Mouse (Mus musculus) neural tube, embryonic 13.5 days (tissue): ENCODE measurements around the gene Jsrp1. TPM values are rescaled to one million over a fixed set of nuclear protein-coding genes. Genes with fewer than 3 reads are reported as not detected.

Source experiments
- ATAC-seq: fragments of 200-750 bp; cut with Nextera tagmentation; 2 replicates; pipeline ENCODE4 v1.8.0; 2017; ENCODE audit warnings: low read depth, mild to moderate bottlenecking, moderate TSS enrichment, moderate library complexity
- H3K27ac ChIP-seq: fragments of 300-500 bp; sonication (generic); replicated peaks from 2 replicates; pipeline ENCODE4 v1.5.1; 2015; ENCODE audit warnings: moderate library complexity, mild to moderate bottlenecking, inconsistent platforms
- H3K27me3 ChIP-seq: fragments of 300-500 bp; sonication (generic); 2 replicates; pipeline ENCODE4 v1.6.1; 2015; ENCODE audit warnings: mild to moderate bottlenecking, inconsistent platforms
- H3K36me3 ChIP-seq: fragments of 300-500 bp; sonication (generic); 2 replicates; pipeline ENCODE4 v1.6.1; 2015; ENCODE audit warnings: mild to moderate bottlenecking, inconsistent platforms
- H3K4me1 ChIP-seq: fragments of 300-500 bp; sonication (generic); replicated peaks from 2 replicates; pipeline ENCODE4 v1.6.1; 2015; ENCODE audit warnings: inconsistent platforms
- H3K4me2 ChIP-seq: fragments of 300-500 bp; sonication (generic); 2 replicates; pipeline ENCODE4 v1.6.1; 2015; ENCODE audit warnings: inconsistent platforms, mild to moderate bottlenecking, moderate library complexity
- H3K4me3 ChIP-seq: fragments of 300-500 bp; sonication (generic); 2 replicates; pipeline ENCODE4 v1.5.1; 2015; ENCODE audit warnings: mild to moderate bottlenecking, inconsistent platforms
- H3K9ac ChIP-seq: fragments of 300-500 bp; sonication (generic); 2 replicates; pipeline ENCODE4 v1.6.1; 2015; ENCODE audit warnings: moderate library complexity, mild to moderate bottlenecking, inconsistent platforms
- H3K9me3 ChIP-seq: fragments of 300-500 bp; sonication (generic); 2 replicates; pipeline ENCODE4 v1.6.1; 2016; ENCODE audit warnings: inconsistent platforms
- WGBS: fragments of 180-500 bp; shearing (Covaris S2); methylation state at CpG from one replicate; pipeline ENCODE4 v1.1.7; 2015; 5-methylcytosine and 5-hydroxymethylcytosine counted together
- polyA plus RNA-seq: library from polyadenylated mRNA; unstranded; fragments of >200 nt; fragmentation: Nextera tagmentation; extraction: Ambion mirVana; gene quantifications from 2 replicates; pipeline ENCODE4 v1.2.1, GENCODE M21; 2015

The Jsrp1 gene
- polyA plus RNA-seq, 1 experiment from 2014 or later: 1.1 TPM

DNA sequence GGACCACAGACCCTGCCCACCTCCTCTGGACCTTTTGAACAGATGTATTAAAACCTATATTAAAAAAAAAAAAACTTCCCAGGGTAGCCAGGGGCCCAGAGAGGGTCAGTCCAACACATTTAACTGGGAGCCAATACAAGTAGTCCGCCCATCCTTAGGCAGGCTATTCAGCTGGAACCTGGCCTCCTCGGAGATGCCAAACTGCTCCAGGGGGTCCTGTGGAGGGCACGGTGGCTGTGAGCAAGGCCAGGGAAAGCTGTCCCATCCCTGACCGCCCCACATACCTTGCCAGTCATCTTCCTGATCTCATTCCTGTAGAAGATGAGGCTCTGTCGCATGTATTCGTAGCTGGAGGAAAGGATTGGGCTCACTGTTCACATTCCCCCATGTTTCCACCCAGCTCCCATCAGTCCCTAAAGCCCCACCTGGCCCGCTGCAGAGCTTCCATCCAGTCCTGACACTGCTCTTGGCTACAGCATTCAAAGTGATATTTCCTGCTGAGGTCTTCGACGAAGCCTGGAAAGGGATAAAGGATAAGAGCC, 16.9 kb downstream of the Jsrp1 start:
- peak overlapping the region; percentile 79 for H3K4me3 ChIP-seq
- ATAC-seq: no peak
- no peaks in the 10 kb centered on the region for H3K9me3 ChIP-seq
- peak overlapping the region; percentile 97 for H3K4me2 ChIP-seq
- no peak overlapping the region for H3K27ac ChIP-seq
- WGBS: 83% methylated on average over 9 of the region's 9 CpGs
- H3K9ac ChIP-seq: peak overlapping the region; percentile 89
- H3K27me3 ChIP-seq: no peaks in the 10 kb centered on the region
- peaks cover 43% of the 10 kb centered on the region for H3K4me1 ChIP-seq
- H3K36me3 ChIP-seq: peaks cover 64% of the 10 kb centered on the region

DNA sequence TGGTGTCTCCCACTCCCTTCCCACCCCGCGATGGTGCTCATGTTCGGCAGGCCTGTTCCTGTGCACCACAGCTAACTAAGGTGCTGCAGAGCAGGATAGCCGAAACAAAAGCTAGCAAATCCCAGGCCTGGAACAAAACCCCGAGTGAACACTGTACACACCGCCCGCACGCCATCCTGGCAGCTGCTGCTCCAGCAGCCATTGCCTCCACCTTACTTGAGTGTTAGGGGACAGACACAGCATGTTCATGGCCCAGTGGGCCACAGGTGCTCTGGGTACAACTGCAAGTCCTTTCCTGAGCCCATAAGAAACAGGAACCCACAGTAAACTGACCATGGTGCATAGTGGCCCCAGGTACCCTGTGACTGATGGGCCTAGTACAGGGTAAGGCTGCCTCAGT, 18.5 kb downstream of the Jsrp1 start:
- Histone ChIP-seq H3K4me1 (peaks cover 29% of the 10 kb centered on the region), H3K36me3 (peaks cover 70% of the 10 kb centered on the region), H3K9me3 (no peaks in the 10 kb centered on the region), H3K27me3 (no peaks in the 10 kb centered on the region), H3K9ac (no peak overlapping the region; the same call in 1 of the 2 replicates), H3K4me2 (no peak overlapping the region), H3K4me3 (no peak overlapping the region), H3K27ac (no peak overlapping the region)
- WGBS: 88% methylated on average over 8 of the region's 8 CpGs
- no peak for ATAC-seq

DNA sequence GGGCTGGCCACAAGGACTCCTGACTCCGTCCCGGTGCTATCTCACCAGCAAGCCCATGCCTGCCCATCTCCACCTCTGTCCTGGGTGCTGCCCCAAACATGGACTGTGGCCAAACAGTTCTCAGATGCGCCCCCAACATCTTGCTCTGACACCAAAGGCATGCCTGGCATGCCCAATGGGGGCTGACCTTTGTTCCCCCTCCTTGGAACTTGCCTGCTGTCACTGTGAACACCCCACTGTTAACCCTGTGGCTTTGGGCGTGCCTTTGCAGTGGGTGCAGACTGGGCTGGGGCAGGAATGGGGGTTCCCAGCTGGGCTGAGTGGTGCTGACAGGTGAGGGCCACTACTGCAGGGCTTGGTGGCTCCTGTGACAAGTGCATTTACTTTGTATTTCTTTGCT, 19.5 kb downstream of the Jsrp1 start:
- Histone ChIP-seq H3K9me3 (no peaks in the 10 kb centered on the region), H3K4me2 (no peak overlapping the region), H3K9ac (0 out of 2 replicates have a peak overlapping the region, but pooled peaks have one; percentile 22), H3K4me3 (no peak overlapping the region), H3K27ac (no peak overlapping the region), H3K36me3 (peaks cover 78% of the 10 kb centered on the region), H3K4me1 (peaks cover 22% of the 10 kb centered on the region), H3K27me3 (no peaks in the 10 kb centered on the region)
- WGBS: 91% methylated on average over 4 of the region's 4 CpGs
- no peak for ATAC-seq

DNA sequence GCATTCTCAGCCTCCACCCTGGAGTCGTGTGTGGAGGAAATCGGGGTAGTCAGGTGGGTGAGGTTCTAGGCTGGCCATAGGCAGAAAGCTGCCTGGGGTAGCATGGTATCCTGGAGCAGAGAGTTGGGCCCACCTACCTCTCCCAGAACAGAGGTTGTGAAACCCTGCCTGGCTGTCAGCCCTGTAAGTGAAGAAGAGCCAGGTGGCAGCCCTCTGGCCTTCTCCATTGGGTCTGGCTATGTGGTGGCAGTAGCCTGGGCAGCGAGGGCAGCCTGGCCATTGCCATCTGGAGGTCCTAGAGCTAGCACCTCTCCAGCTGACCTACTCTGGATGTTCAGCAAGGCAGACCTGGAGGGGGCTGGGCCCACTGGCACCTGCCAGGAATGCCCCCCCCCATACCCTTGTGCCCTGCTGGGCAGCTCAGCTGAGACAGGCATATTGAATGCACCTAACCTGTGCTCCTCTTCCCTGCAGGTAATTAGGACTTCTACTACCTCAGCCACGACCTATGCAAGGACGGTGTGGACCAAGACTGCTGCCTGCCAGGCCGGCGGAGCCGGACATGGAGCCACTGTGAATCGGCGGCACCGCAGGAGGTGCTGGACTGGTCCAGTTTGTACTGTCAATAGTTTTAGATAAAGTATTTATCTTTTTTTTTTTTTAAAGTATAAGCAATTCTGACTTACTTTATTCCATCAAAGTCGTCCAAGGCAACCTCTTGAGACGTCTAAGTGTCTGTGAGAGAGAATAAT, 20.1 kb downstream of the Jsrp1 start:
- peaks cover 84% of the 10 kb centered on the region for H3K36me3 ChIP-seq
- H3K9me3 ChIP-seq: no peaks in the 10 kb centered on the region
- H3K27me3 ChIP-seq: no peaks in the 10 kb centered on the region
- WGBS: 88% methylated on average over 13 of the region's 13 CpGs
- no peak overlapping the region for H3K4me2 ChIP-seq
- no peak overlapping the region for H3K4me3 ChIP-seq
- no peak overlapping the region for H3K27ac ChIP-seq
- H3K4me1 ChIP-seq: peaks cover 22% of the 10 kb centered on the region
- H3K9ac ChIP-seq: no peak overlapping the region
- no peak for ATAC-seq

DNA sequence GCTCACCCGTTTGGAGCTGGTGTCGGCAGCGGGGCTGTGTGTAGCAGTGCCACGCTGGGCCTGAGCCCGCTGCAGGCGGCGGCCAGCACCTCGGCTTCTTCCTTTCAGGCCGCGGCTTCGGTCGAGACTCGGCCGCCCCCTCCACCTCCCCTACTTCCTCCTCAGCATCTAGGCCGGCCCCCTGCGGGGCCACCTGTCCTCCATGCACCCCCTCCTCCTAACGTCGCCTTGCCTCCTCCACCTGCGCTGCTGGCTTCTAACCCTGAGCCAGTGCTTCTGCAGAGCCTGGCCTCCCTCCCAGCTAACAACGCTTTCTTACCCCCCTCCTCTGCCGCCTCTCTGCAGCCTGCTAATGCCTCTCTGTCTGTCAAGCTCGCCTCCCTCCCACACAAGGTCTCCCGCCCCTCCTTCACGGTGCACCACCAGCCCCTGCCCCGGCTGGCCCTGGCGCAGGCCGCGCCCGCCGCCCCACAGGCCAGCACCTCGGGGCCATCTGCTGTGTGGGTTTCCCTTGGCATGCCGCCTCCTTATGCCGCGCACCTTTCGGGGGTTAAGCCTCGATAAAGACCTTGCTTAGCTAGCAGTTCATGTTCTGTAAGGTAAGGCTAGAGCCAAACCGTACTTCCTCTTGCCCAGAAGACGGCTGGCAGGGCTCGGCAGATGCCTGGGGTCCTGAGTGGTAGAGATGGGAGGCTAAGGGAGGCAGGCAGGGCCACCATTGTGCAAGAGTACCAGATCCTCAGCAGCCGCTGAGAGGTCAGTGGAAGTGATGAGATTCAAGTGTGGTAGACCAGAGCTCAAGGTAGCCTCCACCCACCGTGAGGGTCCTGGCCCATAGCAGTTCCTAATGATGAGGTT, 20.9 kb downstream of the Jsrp1 start:
- Histone ChIP-seq H3K4me3 (no peak overlapping the region), H3K9me3 (no peaks in the 10 kb centered on the region), H3K4me2 (no peak overlapping the region), H3K4me1 (peaks cover 21% of the 10 kb centered on the region), H3K36me3 (peaks cover 92% of the 10 kb centered on the region), H3K9ac (no peak overlapping the region; the same call in 1 of the 2 replicates), H3K27ac (no peak overlapping the region), H3K27me3 (no peaks in the 10 kb centered on the region)
- no peak for ATAC-seq
- 75% methylated on average over 41 of the region's 41 CpGs for WGBS

DNA sequence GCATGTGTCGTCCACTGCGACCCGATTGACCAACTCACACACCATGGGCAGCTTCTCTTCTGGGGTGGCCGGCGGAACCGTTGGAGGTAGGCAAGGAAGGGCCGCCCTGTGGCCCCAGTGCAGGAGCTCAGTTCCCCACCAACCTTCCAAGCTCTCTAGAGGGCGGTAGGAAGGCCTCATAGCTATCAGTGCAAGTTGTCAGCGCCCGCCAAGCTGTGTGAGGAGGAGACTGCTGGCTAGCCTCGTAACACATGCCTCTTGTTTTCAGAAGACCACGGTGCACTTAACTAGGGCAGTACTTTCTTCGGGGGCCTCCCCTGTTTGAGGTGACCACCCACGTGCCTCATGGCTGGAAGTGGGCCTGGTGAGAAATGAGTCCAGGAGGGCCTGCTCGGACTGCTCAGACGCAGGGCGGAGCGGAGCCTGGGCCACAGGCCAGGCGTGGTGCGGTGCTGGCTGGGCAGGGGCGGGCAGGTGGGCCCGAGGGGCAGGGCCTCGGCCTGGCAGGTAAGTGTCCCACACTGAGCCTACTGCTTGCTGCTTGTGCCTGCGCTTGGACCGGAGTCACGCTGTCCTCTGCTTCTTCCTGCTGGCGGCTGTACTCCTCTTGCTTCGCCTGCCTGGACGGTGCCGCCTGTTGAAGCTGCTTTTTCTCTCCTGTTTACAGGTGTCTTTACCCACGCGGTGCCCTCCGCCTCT, 21.7 kb downstream of the Jsrp1 start:
- 83% methylated on average over 33 of the region's 33 CpGs for WGBS
- no peaks in the 10 kb centered on the region for H3K27me3 ChIP-seq

DNA sequence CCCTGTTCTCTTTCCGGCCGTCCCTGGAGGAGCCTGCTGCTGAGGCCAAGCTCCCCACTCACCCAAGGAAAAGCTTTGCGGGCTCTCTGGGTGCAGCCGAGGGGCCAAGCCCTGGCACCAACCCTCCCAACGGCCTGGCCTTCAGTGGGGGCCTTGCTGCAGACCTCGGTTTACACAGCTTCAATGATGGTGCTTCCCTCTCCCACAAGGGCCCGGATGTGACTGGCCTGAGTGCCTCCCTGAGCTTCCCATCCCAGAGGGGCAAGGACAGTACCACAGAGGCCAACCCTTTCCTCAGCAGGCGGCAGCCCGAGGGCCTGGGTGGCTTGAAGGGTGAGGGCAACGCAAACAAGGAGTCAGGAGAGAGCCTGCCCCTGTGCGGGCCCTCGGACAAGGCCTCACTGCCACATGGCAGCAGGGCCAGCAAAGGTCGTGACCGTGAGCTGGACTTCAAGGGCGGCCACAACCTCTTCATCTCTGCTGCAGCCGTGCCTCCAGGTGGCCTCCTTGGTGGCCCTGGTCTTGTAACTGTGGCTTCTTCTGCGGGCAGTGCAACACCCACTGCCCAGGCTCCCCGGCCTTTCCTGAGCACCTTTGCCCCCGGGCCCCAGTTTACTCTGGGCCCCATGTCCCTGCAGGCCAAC, 22.4 kb downstream of the Jsrp1 start:
- no peak overlapping the region for H3K4me3 ChIP-seq
- ATAC-seq: no peak
- 94% methylated on average over 19 of the region's 19 CpGs for WGBS

More for the DNA sequence above, 21.7 kb downstream of the Jsrp1 start:
- no peaks in the 10 kb centered on the region for H3K9me3 ChIP-seq
- peaks cover 98% of the 10 kb centered on the region for H3K36me3 ChIP-seq
- no peak overlapping the region for H3K27ac ChIP-seq
- no peak overlapping the region for H3K4me2 ChIP-seq
- H3K9ac ChIP-seq: no peak overlapping the region
- H3K4me3 ChIP-seq: no peak overlapping the region
- peaks cover 14% of the 10 kb centered on the region for H3K4me1 ChIP-seq
- no peak for ATAC-seq

DNA sequence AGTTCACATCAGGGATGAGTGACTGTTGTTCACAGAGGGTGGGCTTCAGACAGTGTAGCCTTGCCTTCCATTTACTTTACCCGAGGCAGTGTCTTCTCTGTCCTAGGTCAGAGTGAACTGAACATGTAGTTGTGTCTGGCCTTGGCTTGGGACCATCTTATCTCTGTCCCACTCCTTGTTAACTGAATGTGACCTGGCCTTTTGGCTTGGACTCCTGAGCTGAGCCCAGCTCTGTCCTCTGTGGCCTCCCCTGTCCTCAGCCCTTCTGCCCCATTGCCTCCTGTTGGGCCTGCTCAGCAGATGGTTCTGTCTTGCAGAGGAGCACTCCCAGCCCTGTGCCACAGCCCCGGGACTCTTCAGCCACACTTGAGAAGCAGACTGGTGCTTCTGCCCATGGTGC, 25.8 kb downstream of the Jsrp1 start:
- 85% methylated on average over 2 of the region's 2 CpGs for WGBS
- H3K9me3 ChIP-seq: no peaks in the 10 kb centered on the region
- no peaks in the 10 kb centered on the region for H3K4me1 ChIP-seq
- H3K9ac ChIP-seq: no peak overlapping the region
- H3K4me2 ChIP-seq: no peak overlapping the region
- no peak for ATAC-seq
- H3K27ac ChIP-seq: no peak overlapping the region
- no peaks in the 10 kb centered on the region for H3K27me3 ChIP-seq
- H3K36me3 ChIP-seq: peaks cover 98% of the 10 kb centered on the region
- H3K4me3 ChIP-seq: no peak overlapping the region

More for the DNA sequence above, 22.4 kb downstream of the Jsrp1 start:
- no peak overlapping the region for H3K4me2 ChIP-seq
- H3K36me3 ChIP-seq: peaks cover 98% of the 10 kb centered on the region
- no peak overlapping the region for H3K27ac ChIP-seq
- peaks cover 6% of the 10 kb centered on the region for H3K4me1 ChIP-seq
- no peaks in the 10 kb centered on the region for H3K27me3 ChIP-seq
- H3K9me3 ChIP-seq: no peaks in the 10 kb centered on the region
- H3K9ac ChIP-seq: no peak overlapping the region

DNA sequence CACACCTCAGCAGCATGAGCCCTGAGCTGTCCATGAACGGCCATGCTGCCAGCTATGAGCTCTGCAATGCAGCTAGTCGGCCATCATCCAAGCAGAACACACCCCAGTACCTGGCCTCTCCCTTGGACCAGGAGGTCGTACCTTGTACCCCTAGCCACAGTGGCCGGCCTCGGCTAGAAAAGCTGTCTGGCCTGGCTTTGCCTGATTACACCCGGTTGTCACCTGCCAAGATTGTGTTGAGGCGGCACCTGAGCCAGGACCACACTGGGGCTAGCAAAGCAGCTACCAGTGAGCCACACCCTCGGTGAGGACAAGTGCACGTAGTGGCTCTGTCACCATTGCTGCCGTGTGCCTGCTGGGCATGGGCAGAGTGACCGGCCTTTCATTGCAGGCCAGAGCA, 27.3 kb downstream of the Jsrp1 start:
- H3K36me3 ChIP-seq: peaks cover 98% of the 10 kb centered on the region
- H3K4me1 ChIP-seq: no peaks in the 10 kb centered on the region
- no peaks in the 10 kb centered on the region for H3K27me3 ChIP-seq
- H3K9ac ChIP-seq: no peak overlapping the region
- no peak overlapping the region for H3K4me2 ChIP-seq
- H3K9me3 ChIP-seq: no peaks in the 10 kb centered on the region
- no peak for ATAC-seq
- no peak overlapping the region for H3K27ac ChIP-seq
- no peak overlapping the region for H3K4me3 ChIP-seq
- WGBS: 94% methylated on average over 11 of the region's 11 CpGs

DNA sequence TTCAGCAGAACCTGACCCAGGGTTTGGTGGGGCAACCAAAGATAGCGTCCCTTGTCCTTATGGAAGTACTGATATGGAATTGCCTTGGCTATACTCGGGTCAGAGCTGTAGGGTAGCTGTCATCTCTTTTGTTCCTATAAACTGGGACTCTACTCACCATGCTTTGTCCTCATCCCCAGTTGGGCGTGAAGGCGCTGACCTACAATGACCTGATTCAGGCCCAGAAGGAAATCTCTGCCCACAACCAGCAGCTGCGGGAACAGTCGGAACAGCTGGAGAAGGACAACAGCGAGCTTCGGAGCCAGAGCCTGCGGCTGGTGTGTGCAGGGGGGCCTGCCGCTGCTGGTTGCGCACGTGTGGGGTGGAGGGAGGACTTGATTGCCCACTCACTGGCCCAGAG, 28.4 kb downstream of the Jsrp1 start:
- Histone ChIP-seq H3K36me3 (peaks cover 98% of the 10 kb centered on the region), H3K9me3 (no peaks in the 10 kb centered on the region), H3K4me1 (no peaks in the 10 kb centered on the region), H3K27ac (no peak overlapping the region), H3K9ac (no peak overlapping the region), H3K27me3 (no peaks in the 10 kb centered on the region), H3K4me2 (no peak overlapping the region), H3K4me3 (no peak overlapping the region)
- ATAC-seq: no peak
- 77% methylated on average over 12 of the region's 12 CpGs for WGBS

DNA sequence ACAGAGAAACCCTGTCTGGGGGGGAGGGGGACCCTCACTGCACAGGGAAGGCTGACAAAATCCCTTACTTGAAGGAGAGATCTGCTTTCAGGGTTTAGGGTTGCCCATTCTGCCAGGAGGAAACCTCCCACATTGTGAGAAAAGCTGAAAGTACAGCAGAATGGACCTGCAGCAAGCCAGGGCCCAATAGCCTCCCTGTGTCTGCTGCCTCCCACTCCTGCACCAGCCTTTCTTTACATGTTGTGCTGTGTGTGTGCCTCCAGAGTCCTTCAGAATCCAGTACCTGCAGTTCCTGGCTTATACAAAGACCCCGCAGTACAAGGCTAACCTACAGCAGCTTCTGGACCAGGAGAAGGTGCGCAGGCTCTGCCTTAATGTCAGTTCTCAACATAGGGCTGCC, 29.0 kb downstream of the Jsrp1 start:
- Histone ChIP-seq H3K9me3 (no peaks in the 10 kb centered on the region), H3K27ac (no peak overlapping the region), H3K36me3 (peaks cover 100% of the 10 kb centered on the region), H3K4me1 (no peaks in the 10 kb centered on the region), H3K9ac (no peak overlapping the region), H3K27me3 (no peaks in the 10 kb centered on the region), H3K4me3 (no peak overlapping the region), H3K4me2 (no peak overlapping the region)
- ATAC-seq: no peak
- 98% methylated on average over 2 of the region's 2 CpGs for WGBS
